Mouse (Mus musculus) CH12.LX (cell line): Measurements from ENCODE around the gene Fam172a. TPM values are rescaled to one million over a fixed set of nuclear protein-coding genes. Genes with fewer than 3 reads are reported as not detected.

Experiments used
- DNase-seq: peaks from one replicate; pipeline ENCODE4 v3.0.0-alpha.2; 2013; ENCODE audit errors: extremely low read depth
- H3K27ac ChIP-seq: 2 replicates; pipeline ENCODE4 v1.5.1; 2012; ENCODE audit warnings: low read depth, mild to moderate bottlenecking, control low read depth, moderate library complexity; ENCODE audit not compliant: insufficient read depth
- H3K27me3 ChIP-seq: replicated peaks from 2 replicates; pipeline ENCODE3; 2012; ENCODE audit warnings: inconsistent platforms
- H3K36me3 ChIP-seq, 2 experiments: replicated peaks in 1 of 2; 2 replicates each; pipeline versions ENCODE3 to v1.6.1; 2012; ENCODE audit warnings: inconsistent platforms in 1 of 2, low read length in 1 of 2, mild to moderate bottlenecking in 1 of 2, mixed read lengths in 1 of 2, moderate library complexity in 1 of 2; ENCODE audit not compliant: control insufficient read depth in 1 of 2, insufficient read depth in 1 of 2
- H3K4me1 ChIP-seq, 2 experiments: 2 replicates each; pipeline ENCODE4 v1.6.1; 2012; ENCODE audit warnings: inconsistent platforms in 1 of 2, moderate library complexity in 1 of 2; ENCODE audit not compliant: insufficient read depth in 2 of 2, control insufficient read depth in 1 of 2
- H3K4me2 ChIP-seq: 2 replicates; pipeline ENCODE4 v1.6.1; 2012; ENCODE audit warnings: low read depth, mild to moderate bottlenecking, control low read depth; ENCODE audit not compliant: poor library complexity, insufficient read depth, severe bottlenecking
- H3K4me3 ChIP-seq, 3 experiments: fragments of 150-350 bp in 1 of 3; sonication (generic) in 1 of 3; replicated peaks in 1 of 3; 2 replicates each; pipeline versions ENCODE3 to v1.5.1; 2011 to 2012; ENCODE audit warnings: low read depth in 2 of 3, low read length in 2 of 3, mild to moderate bottlenecking in 2 of 3, moderate library complexity in 2 of 3, control low read depth in 1 of 3, improper control_type of control experiment in 1 of 3, inconsistent platforms in 1 of 3, mixed read lengths in 1 of 3; ENCODE audit not compliant: poor library complexity in 1 of 3
- H3K79me2 ChIP-seq: replicated peaks from 2 replicates; pipeline ENCODE4 v1.6.1; 2012; ENCODE audit warnings: mild to moderate bottlenecking, moderate library complexity; ENCODE audit not compliant: control insufficient read depth, poor library complexity, insufficient read depth, severe bottlenecking; ENCODE audit errors: extremely low read depth
- H3K9ac ChIP-seq: 2 replicates; pipeline ENCODE4 v1.6.1; 2012; ENCODE audit warnings: low read depth, mild to moderate bottlenecking, control low read depth, moderate library complexity; ENCODE audit not compliant: insufficient read depth
- H3K9me3 ChIP-seq: replicated peaks from 2 replicates; pipeline ENCODE3; 2012; ENCODE audit warnings: low read length, inconsistent platforms, mixed read lengths
- BHLHE40 ChIP-seq: IDR thresholded peaks from 2 replicates; pipeline ENCODE4 v1.6.1; 2011; ENCODE audit warnings: mild to moderate bottlenecking, low read depth, low read length, improper control_type of control experiment
- CHD2 ChIP-seq: IDR thresholded peaks from 2 replicates; pipeline ENCODE4 v1.6.1; 2011; ENCODE audit warnings: low read length, improper control_type of control experiment
- CTCF ChIP-seq, 2 experiments: IDR thresholded peaks in 1 of 2; conservative IDR thresholded peaks in 1 of 2; 2 replicates each; pipeline ENCODE4 v1.5.1; 2011 to 2012; ENCODE audit warnings: low read depth in 2 of 2, low read length in 2 of 2, improper control_type of control experiment in 1 of 2, inconsistent platforms in 1 of 2, mild to moderate bottlenecking in 1 of 2, moderate library complexity in 1 of 2
- E2F4 ChIP-seq: IDR thresholded peaks from 2 replicates; pipeline ENCODE4 v1.6.1; 2011; ENCODE audit warnings: low read depth, low read length, improper control_type of control experiment; ENCODE audit not compliant: insufficient replicate concordance
- EP300 ChIP-seq: IDR thresholded peaks from 2 replicates; pipeline ENCODE4 v1.6.1; 2011; ENCODE audit warnings: low read length, improper control_type of control experiment
- ETS1 ChIP-seq: conservative IDR thresholded peaks from 2 replicates; pipeline ENCODE4 v1.6.1; 2012; ENCODE audit warnings: low read depth, mild to moderate bottlenecking, inconsistent platforms, low read length, improper control_type of control experiment, moderate library complexity
- HCFC1 ChIP-seq: IDR thresholded peaks from 2 replicates; pipeline ENCODE4 v1.6.1; 2012; ENCODE audit warnings: low read depth, mild to moderate bottlenecking, inconsistent platforms, low read length, improper control_type of control experiment
- IRF4 ChIP-seq: IDR thresholded peaks from 2 replicates; pipeline ENCODE4 v1.6.1; 2014; ENCODE audit warnings: low read depth, mild to moderate bottlenecking, inconsistent platforms, low read length, improper control_type of control experiment
- JUN ChIP-seq: IDR thresholded peaks from 2 replicates; pipeline ENCODE4 v1.6.1; 2011; ENCODE audit warnings: low read depth, mild to moderate bottlenecking, low read length, improper control_type of control experiment, moderate library complexity; ENCODE audit not compliant: insufficient read depth
- JUND ChIP-seq: conservative IDR thresholded peaks from 2 replicates; pipeline ENCODE4 v1.6.1; 2011; ENCODE audit warnings: low read depth, low read length, improper control_type of control experiment
- MAX ChIP-seq: IDR thresholded peaks from 2 replicates; pipeline ENCODE4 v1.6.1; 2011; ENCODE audit warnings: low read length, improper control_type of control experiment
- MEF2A ChIP-seq: IDR thresholded peaks from 2 replicates; pipeline ENCODE4 v1.6.1; 2014; ENCODE audit warnings: low read depth, mild to moderate bottlenecking, inconsistent platforms, low read length, improper control_type of control experiment, borderline replicate concordance
- MXI1 ChIP-seq: IDR thresholded peaks from 2 replicates; pipeline ENCODE4 v1.6.1; 2011; ENCODE audit warnings: mild to moderate bottlenecking, low read depth, low read length, improper control_type of control experiment
- MYC ChIP-seq: IDR thresholded peaks from 2 replicates; pipeline ENCODE4 v1.6.1; 2011; ENCODE audit warnings: low read depth, mild to moderate bottlenecking, improper control_type of control experiment, low read length
- POLR2AphosphoS2 ChIP-seq: IDR thresholded peaks from 2 replicates; pipeline ENCODE4 v1.6.1; 2011; ENCODE audit warnings: low read depth, low read length, improper control_type of control experiment
- RAD21 ChIP-seq: IDR thresholded peaks from 2 replicates; pipeline ENCODE4 v1.6.1; 2011; ENCODE audit warnings: low read depth, mild to moderate bottlenecking, low read length, improper control_type of control experiment, moderate library complexity
- SIN3A ChIP-seq: IDR thresholded peaks from 2 replicates; pipeline ENCODE4 v1.6.1; 2012; ENCODE audit warnings: low read length, improper control_type of control experiment, inconsistent platforms
- TCF12 ChIP-seq: IDR thresholded peaks from 2 replicates; pipeline ENCODE4 v1.6.1; 2014; ENCODE audit warnings: low read depth, mild to moderate bottlenecking, inconsistent platforms, low read length, improper control_type of control experiment
- UBTF ChIP-seq: IDR thresholded peaks from 2 replicates; pipeline ENCODE4 v1.6.1; 2012; ENCODE audit warnings: low read depth, mild to moderate bottlenecking, inconsistent platforms, low read length, improper control_type of control experiment, moderate library complexity
- ZC3H11A ChIP-seq: IDR thresholded peaks from 2 replicates; pipeline ENCODE4 v1.6.1; 2012; ENCODE audit warnings: low read depth, mild to moderate bottlenecking, inconsistent platforms, low read length, improper control_type of control experiment
- ZNF384 ChIP-seq: IDR thresholded peaks from 2 replicates; pipeline ENCODE4 v1.6.1; 2012; ENCODE audit warnings: low read depth, low read length, improper control_type of control experiment, inconsistent platforms
- dilution Hi-C: fragments of 300-500 bp; cut with MboI; formaldehyde crosslinking; loops from 2 replicates; pipeline ENCODE4 v1.14.3; 2020; ENCODE audit warnings: low sequenced_read_pairs; ENCODE audit not compliant: extremely low pct_unique_long_range_greater_than_20kb, extremely low pct_ligation_motif_present
- in situ Hi-C: fragments of 300-500 bp; cut with MboI; formaldehyde crosslinking; loops from 3 replicates; pipeline ENCODE4 v1.14.3; 2019; ENCODE audit warnings: low sequenced_read_pairs, low pct_ligation_motif_present, low pct_unique_long_range_greater_than_20kb, mixed read lengths
- polyA plus RNA-seq: library from polyadenylated mRNA; unstranded; fragments of >175 nt; gene quantifications from 2 replicates; pipeline ENCODE4 v1.2.1, GENCODE M21; 2012; ENCODE audit warnings: low read depth; ENCODE audit not compliant: insufficient read length
- total RNA-seq, 2 experiments: library from RNA; depleted of rRNA; stranded (reverse); fragments of 300-350 nt in 1 of 2; fragments of >200 nt in 1 of 2; gene quantifications; 2 replicates each; pipeline ENCODE4 v1.2.3; 2012 to 2014

The Fam172a gene
- total and polyA plus RNA-seq, 3 experiments: 12.2 to 24.7 (median 16.9) TPM

GRCm38 (mm10) chr13:77708514-77709013 is 6.7 kb downstream of the Fam172a start (continued):
- TF ChIP-seq HCFC1: peak; percentile 88
- 0 out of 2 replicates have a peak, but pooled peaks have one; percentile 16 for TF ChIP-seq ETS1
- no peak for TF ChIP-seq ZC3H11A
- TF ChIP-seq ZNF384: 0 out of 2 replicates have a peak, but pooled peaks have one; percentile 21
- peak; percentile 83; the same call in 1 of the 2 replicates for TF ChIP-seq E2F4
- peak; percentile 94 for TF ChIP-seq SIN3A
- peak; percentile 50; the same call in 1 of the 2 replicates for TF ChIP-seq CHD2
- TF ChIP-seq MAX: peak; percentile 52; the same call in 1 of the 2 replicates
- peak; percentile 10; the same call in 1 of the 2 replicates for TF ChIP-seq BHLHE40
- TF ChIP-seq, all 38 proteins: peak for 22

- H3K9me3 ChIP-seq: no peaks in the 10 kb centered on the region
- in situ Hi-C loops: no loop called here
- H3K36me3 ChIP-seq: peaks cover 0 to 6% of the 10 kb centered on the region in 2 experiments
- H3K27ac ChIP-seq: no peak overlapping the region
- peaks cover 0 to 13% of the 10 kb centered on the region in 2 experiments; a peak in 2 of 4 replicates for H3K4me1 ChIP-seq
- H3K79me2 ChIP-seq: peaks cover 2% of the 10 kb centered on the region; the same call in 1 of the 2 replicates
- H3K27me3 ChIP-seq: no peaks in the 10 kb centered on the region
- TF ChIP-seq MYC: no peak
- no peak for TF ChIP-seq JUN
- TF ChIP-seq JUND: no peak
- no peak for TF ChIP-seq POLR2AphosphoS2
- no peak for TF ChIP-seq TCF12
- no peak for TF ChIP-seq CTCF (conservative IDR thresholded peaks at IDR 0.05 in 1 of 2, IDR thresholded peaks at IDR 0.05 in 1 of 2; ENCODE audit: low read depth in 2 of 2, low read length in 2 of 2)
- TF ChIP-seq RAD21: no peak
- no peak for TF ChIP-seq MXI1
- peak; percentile 54; the same call in 1 of the 2 replicates for TF ChIP-seq MEF2A
- 0 out of 2 replicates have a peak, but pooled peaks have one; percentile 6 for TF ChIP-seq EP300
- TF ChIP-seq HCFC1: no peak
- TF ChIP-seq ZNF384: peak; percentile 82
- TF ChIP-seq, all 38 proteins: peak for 3
- Histone ChIP-seq H3K4me2 (no peak overlapping the region), H3K9ac (no peak overlapping the region), H3K4me3 (no peak overlapping the region)
- dilution Hi-C loops: no loop called here
- DNase-seq: peak; percentile 15
These were observed 15.7 kb downstream of the Fam172a start for GRCm38 (mm10) chr13:77717499-77717898.

GRCm38 (mm10) chr13:77742822-77743221 is 41.0 kb downstream of the Fam172a start:
- Histone ChIP-seq H3K4me2 (no peak overlapping the region), H3K4me1 (no peaks in the 10 kb centered on the region), H3K36me3 (no peaks in the 10 kb centered on the region), H3K4me3 (no peak overlapping the region), H3K27ac (no peak overlapping the region), H3K27me3 (no peaks in the 10 kb centered on the region), H3K79me2 (no peaks in the 10 kb centered on the region), H3K9ac (no peak overlapping the region), H3K9me3 (no peaks in the 10 kb centered on the region)
- TF ChIP-seq UBTF (no peak), POLR2AphosphoS2 (no peak), IRF4 (no peak)
- DNase-seq: no peak
- in situ Hi-C loops: no loop called here
- dilution Hi-C loops: no loop called here
